Mouse (Mus musculus) olfactory bulb, adult 2 months (tissue): ENCODE results near the gene Diras1.
"Not testable (repeated sequence)": the region's sequence is repeated elsewhere in the genome, so short reads cannot be mapped to it uniquely, and the experiment has no call there.

Experiments used
- CTCF ChIP-seq: fragments of 200-500 bp; IDR thresholded peaks from 2 replicates; pipeline ENCODE4 v1.5.1; 2012; ENCODE audit warnings: low read depth, mild to moderate bottlenecking, low read length, moderate library complexity; ENCODE audit not compliant: insufficient read depth
- POLR2A ChIP-seq: fragments of 200-500 bp; IDR thresholded peaks from 2 replicates; pipeline ENCODE4 v1.6.1; 2012; ENCODE audit warnings: mild to moderate bottlenecking, low read depth, low read length, moderate library complexity; ENCODE audit not compliant: insufficient read depth

- TF ChIP-seq CTCF, POLR2A: not testable (repeated sequence)
Observed at GRCm38 (mm10) chr10:81064519-81064918, 39.1 kb upstream of the Diras1 start.
